ENCODE assay signal across 8 mouse cellular contexts in the genomic region with DNA sequence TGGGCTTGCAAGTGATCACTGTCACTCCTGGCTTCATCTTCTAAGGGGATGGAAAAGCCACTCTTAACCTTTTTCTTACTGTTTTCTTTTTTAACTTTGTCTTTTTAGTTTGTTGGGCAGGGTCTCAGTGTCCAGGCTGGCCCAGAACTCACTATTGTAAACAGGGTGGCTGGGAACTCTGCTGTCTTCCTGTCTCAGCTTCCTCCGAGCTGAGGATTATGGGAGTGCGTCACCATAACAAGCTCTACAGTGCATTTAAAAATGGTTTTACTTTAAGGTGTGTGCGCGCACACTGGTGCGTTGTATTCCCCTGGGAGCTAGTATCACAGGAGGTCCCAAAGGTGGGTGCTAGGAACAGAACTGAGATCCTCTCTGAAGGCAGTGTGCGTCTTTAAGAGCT. TPM values are rescaled to one million over a fixed set of nuclear protein-coding genes. Genes with fewer than 3 reads are reported as not detected.
A peak's percentile ranks its signal among the peaks of the same experiment; 100 is the strongest.
DNase-seq lines count a peak whose midpoint lies in the region; ATAC-seq and TF ChIP-seq lines count a peak whose summit lies in the region.

No protein-coding gene starts in this region.

- peak overlapping the region; percentile 53 for H3K4me2 ChIP-seq in kidney, postnatal 0 days (ENCODE audit: low read length)
- peak overlapping the region; percentile 94 for H3K4me2 ChIP-seq in forebrain, embryonic 11.5 days (ENCODE audit: low read depth, low read length, severe bottlenecking)
- H3K4me2 ChIP-seq in intestine, embryonic 16.5 days (ENCODE audit: low read depth, low read length), result peak overlapping the region; percentile 81
- peak overlapping the region; percentile 84 for H3K4me2 ChIP-seq in midbrain, embryonic 13.5 days (replicated peaks)

- no peak for ATAC-seq in kidney, postnatal 0 days (replicated peaks; ENCODE audit: low FRiP score, low read depth)
- no peak for ATAC-seq in forebrain, embryonic 11.5 days (replicated peaks; ENCODE audit: low FRiP score)
- ATAC-seq in intestine, embryonic 16.5 days, result no peak
- ATAC-seq in midbrain, embryonic 13.5 days, result no peak; the same call in 1 of the 2 replicates

- peak overlapping the region; percentile 65; the same call in 1 of the 2 replicates for H3K9ac ChIP-seq in kidney, postnatal 0 days (ENCODE audit: low read depth, low read length)
- H3K9ac ChIP-seq in forebrain, embryonic 11.5 days (ENCODE audit: low read length), result peak overlapping the region; percentile 56; the same call in 1 of the 2 replicates
- H3K9ac ChIP-seq in intestine, embryonic 16.5 days (ENCODE audit: low read depth, low read length), result peak overlapping the region; percentile 86
- peak overlapping the region; percentile 66 for H3K9ac ChIP-seq in midbrain, embryonic 13.5 days (replicated peaks)

- TF ChIP-seq CTCF in kidney, postnatal 0 days (IDR thresholded peaks at IDR 0.05; ENCODE audit: low read depth), result no peak

- peak overlapping the region; percentile 83; the same call in 1 of the 2 replicates for H3K27ac ChIP-seq in kidney, postnatal 0 days
- no peak overlapping the region for H3K27ac ChIP-seq in forebrain, embryonic 11.5 days (ENCODE audit: low read depth, low read length)
- no peak overlapping the region for H3K27ac ChIP-seq in intestine, embryonic 16.5 days (ENCODE audit: low read length)
- H3K27ac ChIP-seq in midbrain, embryonic 13.5 days, result no peak overlapping the region

- WGBS in kidney, postnatal 0 days, result 82% methylated on average over 6 of the region's 6 CpGs
- 78% methylated on average over 6 of the region's 6 CpGs for WGBS in forebrain, embryonic 11.5 days
- 79% methylated on average over 6 of the region's 6 CpGs for WGBS in intestine, embryonic 16.5 days
- WGBS in midbrain, embryonic 13.5 days, result 76% methylated on average over 6 of the region's 6 CpGs

- H3K9me3 ChIP-seq in kidney, postnatal 0 days (replicated peaks; ENCODE audit: low read length), result no peaks in the 10 kb centered on the region
- no peaks in the 10 kb centered on the region for H3K9me3 ChIP-seq in forebrain, embryonic 11.5 days (ENCODE audit: control insufficient read depth, low read length)
- no peaks in the 10 kb centered on the region for H3K9me3 ChIP-seq in intestine, embryonic 16.5 days (ENCODE audit: control insufficient read depth, low read length)
- no peaks in the 10 kb centered on the region for H3K9me3 ChIP-seq in midbrain, embryonic 13.5 days

- no peaks in the 10 kb centered on the region for H3K27me3 ChIP-seq in kidney, postnatal 0 days (ENCODE audit: insufficient read depth, low read length)
- H3K27me3 ChIP-seq in forebrain, embryonic 11.5 days (ENCODE audit: control insufficient read depth, insufficient read depth, low read length), result no peaks in the 10 kb centered on the region
- no peaks in the 10 kb centered on the region for H3K27me3 ChIP-seq in intestine, embryonic 16.5 days (replicated peaks; ENCODE audit: control insufficient read depth, insufficient read depth, low read length)
- peaks cover 23% of the 10 kb centered on the region for H3K27me3 ChIP-seq in midbrain, embryonic 13.5 days

- peak overlapping the region; percentile 39 for H3K4me3 ChIP-seq in kidney, postnatal 0 days (replicated peaks; ENCODE audit: low read depth, low read length)
- peak overlapping the region; percentile 49 for H3K4me3 ChIP-seq in forebrain, embryonic 11.5 days (ENCODE audit: low read depth, low read length)
- peak overlapping the region; percentile 77 for H3K4me3 ChIP-seq in intestine, embryonic 16.5 days (ENCODE audit: low read length)
- peak overlapping the region; percentile 51 for H3K4me3 ChIP-seq in midbrain, embryonic 13.5 days (replicated peaks)

- DNase-seq in kidney, postnatal 0 days (ENCODE audit: low spot score), result no peak
- DNase-seq in kidney, postnatal 10 days, result no peak
- DNase-seq in forebrain, embryonic 11.5 days (ENCODE audit: low spot score), result no peak
- no peak for DNase-seq in left cerebral cortex, postnatal 25 days (ENCODE audit: low spot score in 2 of 2)
- no peak for DNase-seq in gastrocnemius, postnatal 36 days
- no peak for DNase-seq in right cerebral cortex, adult 2 months (ENCODE audit: low spot score in 2 of 2)

- H3K4me1 ChIP-seq in kidney, postnatal 0 days (replicated peaks; ENCODE audit: insufficient read depth, low read length), result no peaks in the 10 kb centered on the region; the same call in 1 of the 2 replicates
- H3K4me1 ChIP-seq in forebrain, embryonic 11.5 days (replicated peaks; ENCODE audit: control insufficient read depth, insufficient read depth, low read length), result no peaks in the 10 kb centered on the region; the same call in 1 of the 2 replicates
- H3K4me1 ChIP-seq in intestine, embryonic 16.5 days (ENCODE audit: control insufficient read depth, insufficient read depth, low read length), result peaks cover 4% of the 10 kb centered on the region; the same call in 1 of the 2 replicates
- peaks cover 10% of the 10 kb centered on the region for H3K4me1 ChIP-seq in midbrain, embryonic 13.5 days (replicated peaks)

- intact Hi-C loops in left cerebral cortex, postnatal 25 days (cut with DNase I), result no loop called here
- intact Hi-C loops in gastrocnemius, postnatal 36 days (cut with DNase I), result no loop called here

- no peaks in the 10 kb centered on the region for H3K36me3 ChIP-seq in kidney, postnatal 0 days (ENCODE audit: insufficient read depth, low read length)
- no peaks in the 10 kb centered on the region for H3K36me3 ChIP-seq in forebrain, embryonic 11.5 days (ENCODE audit: control insufficient read depth, insufficient read depth, low read length)
- H3K36me3 ChIP-seq in intestine, embryonic 16.5 days (ENCODE audit: control insufficient read depth, insufficient read depth, low read length), result no peaks in the 10 kb centered on the region
- no peaks in the 10 kb centered on the region for H3K36me3 ChIP-seq in midbrain, embryonic 13.5 days

RNA-seq across cellular contexts. Expression of a gene that starts 29.3 kb away (rescaled TPM):
- polyA plus RNA-seq in kidney, postnatal 0 days (2015; fragmentation: Nextera tagmentation; extraction: Ambion mirVana), result 31.8 and 34.8 TPM in 2 replicates
- polyA plus RNA-seq in forebrain, embryonic 11.5 days (2014; fragmentation: Nextera tagmentation; extraction: Ambion mirVana), result 34.2 and 37.7 TPM in 2 replicates
- polyA plus RNA-seq in intestine, embryonic 16.5 days (2015; fragmentation: Nextera tagmentation; extraction: Ambion mirVana), result 36.9 and 37.6 TPM in 2 replicates
- 67.0 and 74.1 TPM in 2 replicates for polyA plus RNA-seq in midbrain, embryonic 13.5 days (2015; fragmentation: Nextera tagmentation; extraction: Ambion mirVana)
- 100 to 1,000 TPM; 143 to 147 TPM for total RNA-seq in left cerebral cortex, postnatal 25 days (2021)
- 1 to 10 TPM; 2.4 to 4.3 TPM for total RNA-seq in gastrocnemius, postnatal 36 days (2021)

RNA-seq across cellular contexts. Expression of a gene that starts 29.4 kb away (rescaled TPM):
- 48.0 and 52.3 TPM in 2 replicates for polyA plus RNA-seq in kidney, postnatal 0 days (2015; fragmentation: Nextera tagmentation; extraction: Ambion mirVana)
- polyA plus RNA-seq in forebrain, embryonic 11.5 days (2014; fragmentation: Nextera tagmentation; extraction: Ambion mirVana), result 3.0 and 4.0 TPM in 2 replicates
- polyA plus RNA-seq in intestine, embryonic 16.5 days (2015; fragmentation: Nextera tagmentation; extraction: Ambion mirVana), result 74.0 and 83.9 TPM in 2 replicates
- polyA plus RNA-seq in midbrain, embryonic 13.5 days (2015; fragmentation: Nextera tagmentation; extraction: Ambion mirVana), result 2.7 and 3.4 TPM in 2 replicates
- 10 to 100 TPM; 42.6 to 43.9 TPM for total RNA-seq in left cerebral cortex, postnatal 25 days (2021)
- total RNA-seq in gastrocnemius, postnatal 36 days (2021), result 1 to 10 TPM; 6.8 to 6.9 TPM

RNA-seq across cellular contexts. Expression of a gene that starts 50.4 kb away (rescaled TPM):
- polyA plus RNA-seq in kidney, postnatal 0 days (2015; fragmentation: Nextera tagmentation; extraction: Ambion mirVana), result 0.08 TPM in 1 of 2 replicates, not detected in the other
- not detected in 2 replicates for polyA plus RNA-seq in forebrain, embryonic 11.5 days (2014; fragmentation: Nextera tagmentation; extraction: Ambion mirVana)
- 0.10 TPM in 2 replicates for polyA plus RNA-seq in intestine, embryonic 16.5 days (2015; fragmentation: Nextera tagmentation; extraction: Ambion mirVana)
- 0.12 TPM in 1 of 2 replicates, not detected in the other for polyA plus RNA-seq in midbrain, embryonic 13.5 days (2015; fragmentation: Nextera tagmentation; extraction: Ambion mirVana)
- not detected for total RNA-seq in left cerebral cortex, postnatal 25 days (2021)
- not detected for total RNA-seq in gastrocnemius, postnatal 36 days (2021)
